Mouse (Mus musculus) urinary bladder, adult 2 months (tissue): ENCODE data around the gene Rimbp3. TPM values are rescaled to one million over a fixed set of nuclear protein-coding genes. Genes with fewer than 3 reads are reported as not detected.

Experiments used
- DNase-seq: peaks from one replicate; pipeline ENCODE4 v3.0.0; 2022; ENCODE audit warnings: low spot score
- polyA plus RNA-seq: library from polyadenylated mRNA; depleted of rRNA; stranded (reverse); fragments of >200 nt; gene quantifications from 2 replicates; pipeline ENCODE4 v1.2.3, GENCODE M21; 2012; rRNA removed

The Rimbp3 gene
- polyA plus RNA-seq, 1 experiment = 0.26 TPM

DNA sequence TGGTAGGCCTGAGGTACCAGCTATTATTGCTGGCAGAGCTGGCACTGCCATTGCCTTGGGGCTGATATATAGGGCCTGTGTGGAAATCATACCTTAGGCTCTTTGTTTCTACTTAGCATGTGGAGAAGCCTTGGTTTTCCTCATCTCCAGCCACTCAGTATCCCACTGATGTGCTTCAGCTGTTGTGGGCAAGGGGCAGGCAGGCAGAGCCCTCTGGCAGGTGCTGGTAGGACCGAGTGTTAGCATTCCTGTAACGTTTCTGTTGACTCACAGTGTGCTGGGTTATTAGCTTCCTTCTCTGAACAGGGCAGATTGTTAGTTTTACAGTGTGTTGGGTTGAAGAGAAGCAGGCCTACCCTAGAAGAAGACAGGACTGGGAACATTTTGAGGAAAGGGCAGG, 46.9 kb downstream of the Rimbp3 start:
- no peak for DNase-seq

DNA sequence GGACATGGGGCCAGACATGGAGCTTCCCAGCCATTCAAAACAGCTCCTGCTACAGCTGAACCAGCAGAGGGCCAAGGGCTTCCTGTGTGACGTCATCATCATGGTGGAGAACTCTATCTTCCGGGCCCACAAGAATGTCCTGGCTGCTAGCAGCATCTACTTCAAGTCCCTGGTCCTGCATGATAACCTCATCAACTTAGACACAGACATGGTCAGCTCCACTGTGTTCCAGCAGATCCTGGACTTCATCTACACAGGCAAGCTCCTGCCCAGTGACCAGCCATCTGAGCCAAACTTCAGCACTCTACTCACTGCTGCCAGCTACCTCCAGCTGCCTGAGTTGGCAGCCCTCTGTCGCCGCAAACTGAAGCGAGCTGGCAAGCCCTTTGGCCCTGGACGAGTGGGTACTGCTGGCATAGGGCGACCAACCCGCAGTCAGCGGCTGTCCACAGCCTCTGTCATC, 49.0 kb downstream of the Rimbp3 start:
- DNase-seq = no peak

- no peak for DNase-seq
Observed at GRCm38 (mm10) chr16:17258917-17259316, 50.5 kb downstream of the Rimbp3 start.

GRCm38 (mm10) chr16:17261341-17261740, 52.9 kb downstream of the Rimbp3 start:
- no peak for DNase-seq

Other genes with a start within 250 kb of the Rimbp3 start
- 122 and 134 TPM in 2 replicates for gene Mapk1, start 225.2 kb upstream of the Rimbp3 start, polyA plus RNA-seq
- 4.2 and 4.5 TPM in 2 replicates for gene Ypel1, start 138.9 kb upstream of the Rimbp3 start, polyA plus RNA-seq
- gene Ppil2, start 97.3 kb upstream of the Rimbp3 start, polyA plus RNA-seq = 86.8 and 97.1 TPM in 2 replicates
- gene 2610318N02Rik, start 83.4 kb upstream of the Rimbp3 start, polyA plus RNA-seq = 0.50 and 0.74 TPM in 2 replicates
- 16.1 and 17.9 TPM in 2 replicates for gene Sdf2l1, start 76.2 kb upstream of the Rimbp3 start, polyA plus RNA-seq
- 8.3 and 11.9 TPM in 2 replicates for gene Ydjc, start 64.0 kb upstream of the Rimbp3 start, polyA plus RNA-seq
- gene Ccdc116, start 61.4 kb upstream of the Rimbp3 start, polyA plus RNA-seq = 4.9 and 5.5 TPM in 2 replicates
- 105 and 111 TPM in 2 replicates for gene Ube2l3, start 6.0 kb upstream of the Rimbp3 start, polyA plus RNA-seq
- 3.5 and 4.7 TPM in 2 replicates for gene Hic2, start 25.0 kb downstream of the Rimbp3 start, polyA plus RNA-seq
- gene Tmem191c, start 67.5 kb downstream of the Rimbp3 start, polyA plus RNA-seq = 30.4 and 31.6 TPM in 2 replicates
- gene Serpind1, start 122.8 kb downstream of the Rimbp3 start, polyA plus RNA-seq = 0.19 and 0.24 TPM in 2 replicates
- gene Snap29, start 197.4 kb downstream of the Rimbp3 start, polyA plus RNA-seq = 8.4 and 14.1 TPM in 2 replicates
- 70.4 and 75.5 TPM in 2 replicates for gene Pi4ka, start 197.7 kb downstream of the Rimbp3 start, polyA plus RNA-seq
- 19.2 and 19.3 TPM in 2 replicates for gene Crkl, start 243.4 kb downstream of the Rimbp3 start, polyA plus RNA-seq